Mouse (Mus musculus) forebrain, embryonic 11.5 days (tissue): ENCODE data around the gene Vmn1r222. TPM values are rescaled to one million over a fixed set of nuclear protein-coding genes. Genes with fewer than 3 reads are reported as not detected.
"Not testable (repeated sequence)": the region's sequence is repeated elsewhere in the genome, so short reads cannot be mapped to it uniquely, and the experiment has no call there.

ENCODE experiments used
- ATAC-seq: fragments of 200-750 bp; cut with Nextera tagmentation; replicated peaks from 2 replicates; pipeline ENCODE4 v1.8.0; 2017; ENCODE audit warnings: moderate TSS enrichment; ENCODE audit not compliant: low FRiP score
- DNase-seq: peaks from one replicate; pipeline ENCODE4 v3.0.0-alpha.2; 2017; ENCODE audit warnings: low spot score
- H3K27ac ChIP-seq: fragments of 300-500 bp; sonication (generic); 2 replicates; pipeline ENCODE4 v1.5.1; 2014; ENCODE audit warnings: low read depth, low read length
- H3K27me3 ChIP-seq: fragments of 300-500 bp; sonication (generic); 2 replicates; pipeline ENCODE4 v1.6.1; 2014; ENCODE audit warnings: mild to moderate bottlenecking, low read length, mixed read lengths; ENCODE audit not compliant: control insufficient read depth, insufficient read depth
- H3K36me3 ChIP-seq: fragments of 300-500 bp; sonication (generic); 2 replicates; pipeline ENCODE4 v1.6.1; 2014; ENCODE audit warnings: mild to moderate bottlenecking, low read length, moderate library complexity, mixed read lengths; ENCODE audit not compliant: control insufficient read depth, insufficient read depth
- H3K4me1 ChIP-seq: fragments of 300-500 bp; sonication (generic); replicated peaks from 2 replicates; pipeline ENCODE4 v1.6.1; 2014; ENCODE audit warnings: low read length, mixed read lengths; ENCODE audit not compliant: control insufficient read depth, insufficient read depth
- H3K4me2 ChIP-seq: fragments of 300-500 bp; sonication (generic); 2 replicates; pipeline ENCODE4 v1.6.1; 2014; ENCODE audit warnings: low read depth, mild to moderate bottlenecking, low read length, moderate library complexity, mixed read lengths; ENCODE audit not compliant: severe bottlenecking
- H3K4me3 ChIP-seq: fragments of 300-500 bp; sonication (generic); 2 replicates; pipeline ENCODE4 v1.5.1; 2014; ENCODE audit warnings: low read depth, low read length
- H3K9ac ChIP-seq: fragments of 300-500 bp; sonication (generic); 2 replicates; pipeline ENCODE4 v1.6.1; 2014; ENCODE audit warnings: low read length
- H3K9me3 ChIP-seq: fragments of 300-500 bp; sonication (generic); 2 replicates; pipeline ENCODE4 v1.6.1; 2016; ENCODE audit warnings: low read length, mixed read lengths; ENCODE audit not compliant: control insufficient read depth
- WGBS: fragments of 180-500 bp; shearing (Covaris S2); extraction: QIAGEN DNeasy Blood & Tissue Kit; methylation state at CpG from one replicate; pipeline ENCODE4 v1.1.7; 2014; 5-methylcytosine and 5-hydroxymethylcytosine counted together
- polyA plus RNA-seq: library from polyadenylated mRNA; unstranded; fragments of >200 nt; fragmentation: Nextera tagmentation; extraction: Ambion mirVana; gene quantifications from 2 replicates; pipeline ENCODE4 v1.2.1, GENCODE M21; 2014

Gene Vmn1r222
- polyA plus RNA-seq, 1 experiment from 2014 or later = not detected

GRCm38 (mm10) chr13:23258546-23259048, 22.9 kb upstream of the Vmn1r222 start:
- DNase-seq = no peak
- no peak for ATAC-seq
- no peak overlapping the region for H3K9ac ChIP-seq
- H3K27me3 ChIP-seq = no peaks in the 10 kb centered on the region
- no peaks in the 10 kb centered on the region for H3K36me3 ChIP-seq
- H3K27ac ChIP-seq = no peak overlapping the region
- 89% methylated on average over 2 of the region's 2 CpGs for WGBS
- no peak overlapping the region for H3K4me3 ChIP-seq
- no peaks in the 10 kb centered on the region for H3K4me1 ChIP-seq
- no peaks in the 10 kb centered on the region; the same call in 1 of the 2 replicates for H3K9me3 ChIP-seq
- no peak overlapping the region for H3K4me2 ChIP-seq

GRCm38 (mm10) chr13:23246834-23247233, 11.1 kb upstream of the Vmn1r222 start, which contains the start of gene Vmn1r223:
Vmn1r223 (plus strand) TSS chr13:23247134.
- not testable (repeated sequence) for H3K27me3 ChIP-seq, H3K4me3 ChIP-seq, H3K4me1 ChIP-seq, H3K4me2 ChIP-seq, DNase-seq, H3K9ac ChIP-seq, H3K36me3 ChIP-seq, H3K9me3 ChIP-seq, ATAC-seq, H3K27ac ChIP-seq
- 80% methylated on average over 1 of the region's 1 CpGs for WGBS

- DNase-seq, H3K4me2 ChIP-seq, H3K27me3 ChIP-seq, H3K9me3 ChIP-seq, H3K4me1 ChIP-seq, H3K27ac ChIP-seq, H3K36me3 ChIP-seq, H3K9ac ChIP-seq, ATAC-seq, H3K4me3 ChIP-seq: not testable (repeated sequence)
- WGBS = 91% methylated on average over 2 of the region's 2 CpGs
Observed at GRCm38 (mm10) chr13:23213827-23214226, 21.9 kb downstream of the Vmn1r222 start, which contains the start of gene Vmn1r221. Vmn1r221 (plus strand) TSS chr13:23214127.

GRCm38 (mm10) chr13:23203885-23204284, 31.9 kb downstream of the Vmn1r222 start:
- not testable (repeated sequence) for ATAC-seq

GRCm38 (mm10) chr13:23187875-23188274, 47.9 kb downstream of the Vmn1r222 start, which contains the start of gene Vmn1r220:
Vmn1r220 (minus strand) TSS chr13:23187975.
- no peak within 1 kb of the TSS for H3K4me3 ChIP-seq
- no peaks in the 10 kb centered on the region for H3K27me3 ChIP-seq
- no peaks in the 10 kb centered on the region for H3K4me1 ChIP-seq
- no peak for ATAC-seq
- no peak for DNase-seq
- WGBS = 85% methylated on average over 2 of the region's 2 CpGs
- H3K27ac ChIP-seq = no peak within 1 kb of the TSS
- no peak within 1 kb of the TSS for H3K9ac ChIP-seq
- no peaks in the 10 kb centered on the region for H3K36me3 ChIP-seq
- no peaks in the 10 kb centered on the region for H3K9me3 ChIP-seq
- H3K4me2 ChIP-seq = no peak within 1 kb of the TSS

More at GRCm38 (mm10) chr13:23203885-23204284, 31.9 kb downstream of the Vmn1r222 start:
- not testable (repeated sequence) for H3K4me2 ChIP-seq, H3K9me3 ChIP-seq, DNase-seq, H3K36me3 ChIP-seq, H3K4me1 ChIP-seq, H3K9ac ChIP-seq, H3K27ac ChIP-seq, H3K27me3 ChIP-seq, H3K4me3 ChIP-seq
- 87% methylated on average over 1 of the region's 1 CpGs for WGBS

Other genes with a start within 250 kb of the Vmn1r222 start
- not detected in 2 replicates for gene Vmn1r213, start 228.3 kb downstream of the Vmn1r222 start, polyA plus RNA-seq
- gene Vmn1r214, start 205.5 kb downstream of the Vmn1r222 start, polyA plus RNA-seq = not detected in 2 replicates
- gene Vmn1r215, start 167.9 kb downstream of the Vmn1r222 start, polyA plus RNA-seq = not detected in 2 replicates
- not detected in 2 replicates for gene Vmn1r217, start 117.7 kb downstream of the Vmn1r222 start, polyA plus RNA-seq
- 0.03 TPM in 1 of 2 replicates, not detected in the other for gene Vmn1r218, start 102.8 kb downstream of the Vmn1r222 start, polyA plus RNA-seq
- not detected in 2 replicates for gene Vmn1r219, start 76.6 kb downstream of the Vmn1r222 start, polyA plus RNA-seq
- not detected in 2 replicates for gene Vmn1r220, start 48.0 kb downstream of the Vmn1r222 start, polyA plus RNA-seq
- not detected in 2 replicates for gene Vmn1r221, start 21.8 kb downstream of the Vmn1r222 start, polyA plus RNA-seq
- gene Vmn1r223, start 11.2 kb upstream of the Vmn1r222 start, polyA plus RNA-seq = not detected in 2 replicates
- 61.9 and 72.7 TPM in 2 replicates for gene Zfp322a, start 133.3 kb upstream of the Vmn1r222 start, polyA plus RNA-seq
- 13.0 and 13.5 TPM in 2 replicates for gene Abt1, start 187.9 kb upstream of the Vmn1r222 start, polyA plus RNA-seq
- 0.17 and 0.19 TPM in 2 replicates for gene Btn1a1, start 230.0 kb upstream of the Vmn1r222 start, polyA plus RNA-seq